Mouse (Mus musculus) E14TG2a.4 (cell line): ENCODE measurements around the gene Ociad2.

Experiments
- H3K27me3 ChIP-seq: 2 replicates; pipeline ENCODE4 v1.6.1; 2014; ENCODE audit warnings: low read length, control low read depth; ENCODE audit not compliant: insufficient read depth
- H3K36me3 ChIP-seq: 2 replicates; pipeline ENCODE4 v1.6.1; 2014; ENCODE audit warnings: low read length, control low read depth; ENCODE audit not compliant: insufficient read depth
- H3K4me1 ChIP-seq: replicated peaks from 2 replicates; pipeline ENCODE4 v1.6.1; 2014; ENCODE audit warnings: low read depth, low read length, control low read depth
- H3K4me3 ChIP-seq: replicated peaks from 2 replicates; pipeline ENCODE4 v1.5.1; 2014; ENCODE audit warnings: mild to moderate bottlenecking, low read length
- H3K9me3 ChIP-seq: 2 replicates; pipeline ENCODE4 v1.6.1; 2014; ENCODE audit warnings: low read length, control low read depth
- CTCF ChIP-seq: conservative IDR thresholded peaks from 2 replicates; pipeline ENCODE4 v1.5.1; 2014; ENCODE audit warnings: low read length
- NANOG ChIP-seq: IDR thresholded peaks from 2 replicates; pipeline ENCODE4 v1.6.1; 2014; ENCODE audit warnings: borderline replicate concordance, low read length, mixed read lengths
- POU5F1 ChIP-seq: IDR thresholded peaks from 2 replicates; pipeline ENCODE4 v1.6.1; 2014; ENCODE audit warnings: low read length, borderline replicate concordance

The Ociad2 gene

DNA sequence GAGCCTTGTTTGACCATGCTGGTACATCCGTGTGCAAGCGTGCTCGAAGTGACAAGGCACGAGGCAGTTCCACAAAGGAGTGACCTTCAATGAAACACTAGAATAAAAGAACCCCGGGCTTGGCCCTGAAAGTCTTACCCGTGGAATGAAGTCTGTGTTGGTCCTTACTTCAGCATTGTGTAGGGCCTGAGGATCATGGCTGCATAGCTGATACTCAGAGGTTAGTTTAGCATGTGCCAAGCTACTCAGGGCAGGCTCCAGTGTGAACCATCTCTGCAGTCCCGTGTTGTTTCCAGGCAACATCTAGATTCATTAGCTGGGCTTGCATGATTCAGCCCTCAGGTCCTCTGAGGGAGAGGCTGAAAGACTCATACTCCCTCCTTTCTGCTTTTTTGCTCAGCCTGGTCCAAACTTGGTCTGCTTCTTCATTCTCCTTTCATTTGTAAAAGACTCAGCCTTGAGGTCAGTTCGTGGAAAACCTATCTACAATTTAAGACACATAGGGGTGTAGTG lies at the start of gene Ociad2:
Gene Ociad2, minus strand, starts transcription at position 306 of the 513 bp plus-strand sequence.
- Histone ChIP-seq H3K9me3 (no peaks in the 10 kb centered on the region), H3K4me3 (no peak within 1 kb of the TSS), H3K4me1 (peaks cover 21% of the 10 kb centered on the region), H3K27me3 (peaks cover 41% of the 10 kb centered on the region), H3K36me3 (no peaks in the 10 kb centered on the region)
- TF ChIP-seq POU5F1 (no peak), NANOG (no peak), CTCF (no peak)

GRCm38 (mm10) chr5:73383647-73383970 lies 42.8 kb upstream of the Ociad2 start:
- TF ChIP-seq NANOG: no peak
- TF ChIP-seq CTCF: no peak
- no peak for TF ChIP-seq POU5F1
- 0 out of 2 replicates have a peak, but pooled peaks cover 9% of the 10 kb centered on the region for H3K4me1 ChIP-seq
- H3K27me3 ChIP-seq: peaks cover 4% of the 10 kb centered on the region; the same call in 1 of the 2 replicates
- H3K36me3 ChIP-seq: no peaks in the 10 kb centered on the region
- H3K4me3 ChIP-seq: no peak overlapping the region
- no peaks in the 10 kb centered on the region for H3K9me3 ChIP-seq

DNA sequence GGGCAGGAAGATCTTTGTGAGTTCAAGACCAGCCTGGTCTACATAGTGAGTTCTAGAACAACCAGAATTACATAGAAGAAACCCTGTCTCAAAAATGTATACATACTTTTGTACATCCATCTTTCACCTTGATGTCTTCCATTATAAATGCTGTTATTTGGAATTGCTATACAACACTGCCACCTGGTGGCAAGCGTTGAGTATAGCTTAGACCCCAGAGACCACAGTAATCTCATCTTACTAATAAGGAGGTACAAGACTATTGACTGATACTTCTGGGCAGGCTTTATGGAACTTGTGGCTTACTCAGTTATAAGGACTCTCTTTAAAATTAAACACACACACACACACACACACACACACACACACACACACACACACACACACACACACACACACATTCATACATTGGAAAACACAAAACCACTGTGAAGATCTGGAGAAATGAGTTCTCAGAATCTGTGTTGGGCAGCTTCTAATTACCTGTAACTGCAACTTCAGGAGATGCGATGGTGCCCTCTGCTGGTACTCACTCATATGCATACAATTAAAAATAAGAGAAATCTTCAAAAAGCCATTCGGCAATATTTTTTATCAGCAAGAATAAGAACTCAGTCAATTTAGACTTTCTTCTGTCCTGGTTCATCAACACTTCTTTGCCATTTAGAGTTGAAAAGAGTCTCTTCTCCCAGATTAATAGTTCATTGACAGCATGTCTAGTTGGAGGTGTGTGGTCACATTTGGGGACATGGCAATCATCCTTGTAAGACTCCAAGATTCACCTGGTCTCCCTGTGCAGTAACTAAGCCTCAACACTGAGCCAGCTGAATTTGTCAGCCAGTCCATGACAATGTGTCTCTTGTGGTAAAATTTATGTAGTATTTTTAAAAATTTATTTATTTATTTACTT lies 42.2 kb upstream of the Ociad2 start:
- H3K36me3 ChIP-seq: no peaks in the 10 kb centered on the region
- no peaks in the 10 kb centered on the region for H3K9me3 ChIP-seq
- H3K27me3 ChIP-seq: peaks cover 4% of the 10 kb centered on the region; the same call in 1 of the 2 replicates
- TF ChIP-seq POU5F1 (no peak), CTCF (peak; percentile 37)
- H3K4me3 ChIP-seq: no peak overlapping the region
- H3K4me1 ChIP-seq: 0 out of 2 replicates have a peak, but pooled peaks cover 9% of the 10 kb centered on the region

DNA sequence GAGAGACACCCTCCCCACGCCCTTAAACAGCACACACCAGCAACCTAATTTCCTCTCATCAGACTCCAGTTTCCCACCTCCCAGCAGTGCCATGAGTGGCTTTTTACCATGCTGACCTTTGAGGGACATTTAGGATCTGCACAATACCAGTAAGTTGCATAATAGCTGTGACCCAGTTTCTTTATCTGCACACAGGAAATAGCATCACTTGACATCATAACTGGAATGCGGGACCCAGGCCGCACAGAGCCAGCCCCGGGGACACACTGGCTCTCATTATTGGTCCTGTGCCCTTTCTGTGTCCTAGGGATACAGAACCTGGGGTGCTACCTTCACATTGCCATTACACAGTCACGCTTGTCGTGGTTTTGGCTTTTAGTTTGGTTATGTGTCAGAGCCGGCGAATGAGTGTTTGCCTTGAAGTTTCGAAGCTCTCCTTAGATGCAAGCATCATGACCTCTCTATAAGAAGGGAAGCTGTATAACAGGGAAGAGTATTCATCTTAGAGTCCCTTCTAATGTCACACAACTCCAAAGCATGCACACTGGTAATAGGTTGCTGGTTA lies 41.2 kb upstream of the Ociad2 start:
- peaks cover 4% of the 10 kb centered on the region; the same call in 1 of the 2 replicates for H3K27me3 ChIP-seq
- H3K36me3 ChIP-seq: no peaks in the 10 kb centered on the region
- H3K4me3 ChIP-seq: no peak overlapping the region
- H3K9me3 ChIP-seq: no peaks in the 10 kb centered on the region
- H3K4me1 ChIP-seq: 0 out of 2 replicates have a peak, but pooled peaks cover 9% of the 10 kb centered on the region
- TF ChIP-seq CTCF (no peak), POU5F1 (no peak), NANOG (no peak)

- H3K4me1 ChIP-seq: peaks cover 12% of the 10 kb centered on the region
- no peaks in the 10 kb centered on the region for H3K9me3 ChIP-seq
- no peaks in the 10 kb centered on the region for H3K36me3 ChIP-seq
- peaks cover 4% of the 10 kb centered on the region; the same call in 1 of the 2 replicates for H3K27me3 ChIP-seq
- no peak for TF ChIP-seq POU5F1
- no peak for TF ChIP-seq NANOG
- TF ChIP-seq CTCF: no peak
- no peak overlapping the region for H3K4me3 ChIP-seq
These were observed 40.7 kb upstream of the Ociad2 start for GRCm38 (mm10) chr5:73381510-73381909.

DNA sequence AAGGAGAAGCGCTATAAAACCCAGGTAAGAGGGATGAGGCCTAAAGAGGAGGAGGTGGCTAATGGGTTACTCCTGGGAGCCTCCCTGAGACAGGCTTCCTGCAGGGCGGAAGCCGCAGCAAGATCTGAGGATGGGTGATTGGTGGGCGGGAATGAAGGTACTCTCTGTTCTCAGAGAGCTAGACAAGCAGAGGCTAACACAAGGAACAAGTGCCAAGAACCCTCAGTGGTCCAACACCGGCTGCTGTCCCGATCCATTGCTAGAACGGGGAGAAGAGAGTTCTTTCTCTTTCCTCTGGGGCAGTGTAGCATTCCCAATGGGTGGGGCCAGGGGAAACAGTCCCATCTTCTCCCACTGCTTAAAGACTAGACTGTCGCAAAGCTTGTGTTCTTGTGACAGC lies 40.0 kb upstream of the Ociad2 start:
- peaks cover 18% of the 10 kb centered on the region for H3K4me1 ChIP-seq
- no peaks in the 10 kb centered on the region for H3K36me3 ChIP-seq
- no peaks in the 10 kb centered on the region for H3K9me3 ChIP-seq
- TF ChIP-seq NANOG (no peak), CTCF (no peak), POU5F1 (no peak)
- H3K27me3 ChIP-seq: peaks cover 7% of the 10 kb centered on the region; the same call in 1 of the 2 replicates
- H3K4me3 ChIP-seq: no peak overlapping the region

- no peak overlapping the region for H3K4me3 ChIP-seq
- H3K27me3 ChIP-seq: peaks cover 11% of the 10 kb centered on the region; the same call in 1 of the 2 replicates
- TF ChIP-seq NANOG (no peak), CTCF (peak; percentile 70)
- H3K36me3 ChIP-seq: no peaks in the 10 kb centered on the region
- H3K4me1 ChIP-seq: peaks cover 20% of the 10 kb centered on the region
- H3K9me3 ChIP-seq: no peaks in the 10 kb centered on the region
These were observed 39.1 kb upstream of the Ociad2 start for GRCm38 (mm10) chr5:73379908-73380307.

DNA sequence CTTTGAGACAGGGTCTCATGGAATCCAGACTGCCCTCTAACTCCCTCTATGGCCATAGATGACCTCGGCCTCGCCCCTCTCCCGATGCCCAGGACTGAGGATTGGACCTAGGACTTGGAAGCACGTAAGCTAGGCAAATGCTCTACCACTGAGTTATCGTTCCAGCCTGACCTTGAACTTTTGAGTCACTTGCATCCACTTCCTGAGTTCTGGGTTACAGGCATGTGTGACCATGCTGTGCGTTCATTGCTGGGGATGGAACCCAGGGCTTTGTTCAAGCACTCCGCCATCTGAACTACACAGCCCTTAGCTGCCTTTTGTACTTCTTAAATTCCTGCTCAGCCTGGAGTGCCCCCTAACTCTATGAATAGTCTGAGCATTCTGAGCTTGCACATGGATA lies 35.7 kb upstream of the Ociad2 start:
- H3K36me3 ChIP-seq: no peaks in the 10 kb centered on the region
- no peak for TF ChIP-seq POU5F1
- no peak for TF ChIP-seq CTCF
- TF ChIP-seq NANOG: 0 out of 2 replicates have a peak, but pooled peaks have one; percentile 25

More for the DNA sequence above, 35.7 kb upstream of the Ociad2 start:
- no peaks in the 10 kb centered on the region for H3K9me3 ChIP-seq
- no peak overlapping the region for H3K4me3 ChIP-seq
- H3K4me1 ChIP-seq: peaks cover 31% of the 10 kb centered on the region
- peaks cover 10% of the 10 kb centered on the region; the same call in 1 of the 2 replicates for H3K27me3 ChIP-seq
